Mouse (Mus musculus): ENCODE data around the gene Gm11037.

DNA sequence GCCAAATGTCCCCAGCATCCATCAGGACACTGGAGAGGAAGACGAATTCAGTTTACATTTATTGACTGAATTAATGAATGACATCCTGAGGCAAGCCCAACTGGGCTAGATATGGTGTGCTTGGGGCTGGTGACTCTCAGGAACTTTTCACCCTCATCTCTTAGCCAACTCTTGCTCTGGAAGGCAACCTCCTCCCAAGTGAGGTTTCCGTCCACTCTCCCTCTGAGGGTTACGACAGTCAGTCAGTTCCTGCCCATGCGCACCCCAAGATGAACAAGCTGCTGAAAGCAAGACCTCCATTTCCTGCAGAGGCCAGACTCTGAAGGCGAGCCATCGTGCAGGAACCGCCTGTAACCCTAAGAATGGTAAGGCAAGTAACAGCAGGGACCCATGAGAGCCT lies 23.7 kb downstream of the Gm11037 start:
- no peak for TF ChIP-seq CTCF (IDR thresholded peaks at IDR 0.05; ENCODE audit: insufficient read depth, low read depth, low read length)
- no peak for TF ChIP-seq POLR2A (IDR thresholded peaks at IDR 0.05; ENCODE audit: insufficient read depth, low read depth, low read length)

All from olfactory bulb, adult 2 months (tissue).